Mouse (Mus musculus) embryonic facial prominence, embryonic 10.5 days (tissue): ENCODE measurements around the gene Osbpl3. TPM values are rescaled to one million over a fixed set of nuclear protein-coding genes. Genes with fewer than 3 reads are reported as not detected.
A peak's percentile ranks its signal among the peaks of the same experiment; 100 is the strongest.

Experiments used
- DNase-seq: peaks from one replicate; pipeline ENCODE4 v3.0.0-alpha.2; 2017; ENCODE audit warnings: low spot score
- H3K27ac ChIP-seq: fragments of 300-500 bp; sonication (generic); replicated peaks from 2 replicates; pipeline ENCODE4 v1.5.1; 2016; ENCODE audit warnings: mild to moderate bottlenecking
- H3K27me3 ChIP-seq: fragments of 300-500 bp; sonication (generic); replicated peaks from 2 replicates; pipeline ENCODE4 v1.6.1; 2016; ENCODE audit warnings: low read depth, mild to moderate bottlenecking; ENCODE audit not compliant: poor library complexity, severe bottlenecking
- H3K36me3 ChIP-seq: fragments of 300-500 bp; sonication (generic); replicated peaks from 2 replicates; pipeline ENCODE4 v1.6.1; 2016; ENCODE audit warnings: mild to moderate bottlenecking, moderate library complexity
- H3K4me1 ChIP-seq: fragments of 300-500 bp; sonication (generic); 2 replicates; pipeline ENCODE4 v1.6.1; 2016
- H3K4me3 ChIP-seq: fragments of 300-500 bp; sonication (generic); 2 replicates; pipeline ENCODE4 v1.5.1; 2016; ENCODE audit warnings: mild to moderate bottlenecking, moderate library complexity
- H3K9me3 ChIP-seq: fragments of 300-500 bp; sonication (generic); 2 replicates; pipeline ENCODE4 v1.6.1; 2016; ENCODE audit warnings: mild to moderate bottlenecking
- WGBS: fragments of 180-500 bp; shearing (Covaris S2); methylation state at CpG from one replicate; pipeline ENCODE4 v1.1.7; 2016; 5-methylcytosine and 5-hydroxymethylcytosine counted together
- polyA plus RNA-seq: library from polyadenylated mRNA; unstranded; fragments of >200 nt; fragmentation: Nextera tagmentation; extraction: Ambion mirVana; gene quantifications from 2 replicates; pipeline ENCODE4 v1.2.1, GENCODE M21; 2016

The Osbpl3 gene
- polyA plus RNA-seq, 1 experiment from 2014 or later = 9.0 TPM

DNA sequence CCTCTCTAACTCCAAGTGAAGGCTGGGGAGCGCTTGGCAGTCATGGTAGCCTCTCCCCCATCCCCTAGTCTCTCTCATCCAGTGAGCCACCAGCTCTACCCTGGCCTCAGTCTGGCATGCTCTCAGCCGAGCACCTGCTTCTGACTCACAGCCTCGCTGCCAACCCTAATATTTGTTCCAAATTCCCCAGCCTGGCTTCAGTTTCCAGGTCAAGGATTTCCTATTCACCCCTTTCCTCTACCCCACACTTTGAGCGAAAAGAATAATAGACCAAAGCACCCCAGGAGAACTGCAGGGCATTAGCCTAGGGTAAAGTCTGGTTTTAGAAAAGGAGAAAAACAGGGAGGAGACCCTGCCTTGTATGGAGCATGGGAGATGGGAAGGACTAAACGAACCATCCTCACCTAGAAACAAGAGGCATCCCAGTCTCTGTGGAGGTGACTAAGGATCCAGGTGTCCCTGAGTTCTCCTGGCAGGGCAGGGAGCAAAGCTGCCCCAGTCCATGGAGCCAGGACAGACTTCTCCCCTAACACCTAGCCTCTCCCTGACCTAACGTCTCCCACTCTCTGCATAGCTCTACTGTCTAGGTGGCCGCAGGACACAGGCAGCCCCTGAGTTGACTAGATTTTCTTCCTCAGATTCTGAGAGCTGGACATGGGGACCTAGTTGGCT lies 60.2 kb downstream of the Osbpl3 start:
- H3K27me3 ChIP-seq = no peaks in the 10 kb centered on the region
- no peak overlapping the region for H3K27ac ChIP-seq
- 74% methylated on average over 7 of the region's 7 CpGs for WGBS
- H3K36me3 ChIP-seq = no peaks in the 10 kb centered on the region
- no peak overlapping the region for H3K4me3 ChIP-seq
- peaks cover 7% of the 10 kb centered on the region for H3K4me1 ChIP-seq
- DNase-seq = no peak
- no peaks in the 10 kb centered on the region for H3K9me3 ChIP-seq

GRCm38 (mm10) chr6:50394432-50394831 lies 61.6 kb downstream of the Osbpl3 start:
- H3K36me3 ChIP-seq = no peaks in the 10 kb centered on the region
- DNase-seq = no peak
- no peak overlapping the region for H3K27ac ChIP-seq
- 81% methylated on average over 3 of the region's 3 CpGs for WGBS
- no peaks in the 10 kb centered on the region for H3K27me3 ChIP-seq
- H3K9me3 ChIP-seq = no peaks in the 10 kb centered on the region
- H3K4me3 ChIP-seq = no peak overlapping the region
- peaks cover 6% of the 10 kb centered on the region for H3K4me1 ChIP-seq

- no peaks in the 10 kb centered on the region for H3K36me3 ChIP-seq
- no peak for DNase-seq
- no peak overlapping the region for H3K4me3 ChIP-seq
- no peak overlapping the region for H3K27ac ChIP-seq
- WGBS = 88% methylated on average over 8 of the region's 8 CpGs
- no peaks in the 10 kb centered on the region for H3K27me3 ChIP-seq
- H3K4me1 ChIP-seq = peaks cover 3% of the 10 kb centered on the region
- no peaks in the 10 kb centered on the region for H3K9me3 ChIP-seq
These were observed 62.0 kb downstream of the Osbpl3 start for GRCm38 (mm10) chr6:50393960-50394359.

- 86% methylated on average over 3 of the region's 3 CpGs for WGBS
- no peak for DNase-seq
These were observed 64.0 kb downstream of the Osbpl3 start for GRCm38 (mm10) chr6:50391951-50392350.

GRCm38 (mm10) chr6:50390313-50390712 lies 65.7 kb downstream of the Osbpl3 start:
- Histone ChIP-seq H3K27ac (no peak overlapping the region), H3K9me3 (no peaks in the 10 kb centered on the region), H3K4me3 (no peak overlapping the region), H3K4me1 (no peaks in the 10 kb centered on the region), H3K27me3 (no peaks in the 10 kb centered on the region), H3K36me3 (no peaks in the 10 kb centered on the region)
- 75% methylated on average over 5 of the region's 5 CpGs for WGBS
- DNase-seq = no peak

More at GRCm38 (mm10) chr6:50391951-50392350, 64.0 kb downstream of the Osbpl3 start:
- Histone ChIP-seq H3K36me3 (no peaks in the 10 kb centered on the region), H3K27ac (no peak overlapping the region), H3K4me3 (no peak overlapping the region), H3K27me3 (no peaks in the 10 kb centered on the region), H3K4me1 (no peaks in the 10 kb centered on the region), H3K9me3 (no peaks in the 10 kb centered on the region)

GRCm38 (mm10) chr6:50387629-50388028 lies 68.4 kb downstream of the Osbpl3 start:
- Histone ChIP-seq H3K36me3 (no peaks in the 10 kb centered on the region), H3K4me1 (no peaks in the 10 kb centered on the region), H3K27ac (no peak overlapping the region), H3K27me3 (no peaks in the 10 kb centered on the region), H3K9me3 (no peaks in the 10 kb centered on the region), H3K4me3 (no peak overlapping the region)
- DNase-seq = no peak
- WGBS = 78% methylated on average over 5 of the region's 5 CpGs

DNA sequence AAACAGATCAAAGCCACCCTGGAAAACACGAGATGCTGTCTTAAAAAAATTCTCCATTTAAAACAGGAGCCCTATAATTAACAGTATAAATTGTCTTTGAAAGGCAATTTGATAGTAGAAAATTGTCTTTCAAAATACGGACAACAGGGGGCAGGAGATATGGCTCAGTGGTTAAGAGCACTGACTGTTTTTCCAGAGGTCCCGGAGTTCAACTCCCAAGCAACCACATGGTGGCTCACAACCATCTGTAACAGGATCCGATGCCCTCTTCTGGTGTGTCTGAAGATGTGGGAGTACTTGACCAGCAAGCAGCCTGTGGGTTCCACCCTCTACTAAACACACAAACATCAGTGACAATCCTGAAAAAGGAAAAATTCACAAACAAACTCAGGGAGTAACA lies 69.5 kb downstream of the Osbpl3 start:
- no peaks in the 10 kb centered on the region for H3K36me3 ChIP-seq
- H3K27ac ChIP-seq = no peak overlapping the region
- WGBS = 80% methylated on average over 4 of the region's 4 CpGs
- H3K4me1 ChIP-seq = peaks cover 11% of the 10 kb centered on the region
- H3K9me3 ChIP-seq = no peaks in the 10 kb centered on the region
- no peaks in the 10 kb centered on the region for H3K27me3 ChIP-seq
- no peak overlapping the region for H3K4me3 ChIP-seq
- no peak for DNase-seq

- no peak for DNase-seq
- 92% methylated on average over 8 of the region's 8 CpGs for WGBS
- Histone ChIP-seq H3K27me3 (no peaks in the 10 kb centered on the region), H3K36me3 (no peaks in the 10 kb centered on the region), H3K9me3 (no peaks in the 10 kb centered on the region), H3K4me3 (no peak overlapping the region), H3K27ac (no peak overlapping the region), H3K4me1 (peaks cover 18% of the 10 kb centered on the region)
These were observed 70.5 kb downstream of the Osbpl3 start for GRCm38 (mm10) chr6:50385451-50386013.

GRCm38 (mm10) chr6:50382711-50383110 lies 73.3 kb downstream of the Osbpl3 start:
- WGBS = 90% methylated on average over 7 of the region's 7 CpGs
- Histone ChIP-seq H3K4me1 (peaks cover 41% of the 10 kb centered on the region), H3K27ac (no peak overlapping the region), H3K9me3 (no peaks in the 10 kb centered on the region), H3K27me3 (no peaks in the 10 kb centered on the region), H3K4me3 (no peak overlapping the region), H3K36me3 (no peaks in the 10 kb centered on the region)
- DNase-seq = no peak

GRCm38 (mm10) chr6:50382196-50382595 lies 73.8 kb downstream of the Osbpl3 start:
- Histone ChIP-seq H3K4me3 (no peak overlapping the region), H3K36me3 (no peaks in the 10 kb centered on the region), H3K4me1 (peaks cover 42% of the 10 kb centered on the region), H3K27me3 (no peaks in the 10 kb centered on the region), H3K27ac (no peak overlapping the region), H3K9me3 (no peaks in the 10 kb centered on the region)
- no peak for DNase-seq
- WGBS = 63% methylated on average over 8 of the region's 8 CpGs

DNA sequence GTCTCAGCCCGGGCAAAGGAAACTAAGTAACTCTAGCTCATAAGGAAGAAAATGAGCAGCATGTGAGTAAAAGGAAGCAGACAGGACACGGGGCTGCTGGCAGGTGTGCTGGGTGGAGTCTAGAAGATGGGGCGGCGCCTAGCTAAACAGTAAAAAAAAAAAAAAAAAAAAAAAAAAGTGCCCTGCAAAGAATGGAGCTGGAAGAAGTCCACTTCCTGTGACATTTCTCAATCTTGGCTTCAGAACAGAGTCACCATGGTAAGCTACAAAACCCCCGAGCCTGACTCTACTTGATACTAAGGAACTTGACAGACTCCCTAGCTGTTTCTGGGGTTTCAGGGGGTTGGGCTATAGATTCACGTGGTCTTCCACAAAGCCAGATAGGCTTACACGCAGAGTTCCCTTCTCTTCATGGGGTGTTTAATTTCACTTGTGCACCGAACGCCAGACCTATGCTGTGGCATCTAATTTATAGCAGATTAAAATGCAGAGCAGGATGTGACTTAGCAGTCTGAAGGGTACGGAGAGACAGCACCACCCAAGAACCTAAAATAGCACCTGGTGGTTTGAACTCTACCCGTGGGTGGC lies 74.4 kb downstream of the Osbpl3 start:
- WGBS = 42% methylated on average over 11 of the region's 11 CpGs
- DNase-seq = peak; percentile 25

DNA sequence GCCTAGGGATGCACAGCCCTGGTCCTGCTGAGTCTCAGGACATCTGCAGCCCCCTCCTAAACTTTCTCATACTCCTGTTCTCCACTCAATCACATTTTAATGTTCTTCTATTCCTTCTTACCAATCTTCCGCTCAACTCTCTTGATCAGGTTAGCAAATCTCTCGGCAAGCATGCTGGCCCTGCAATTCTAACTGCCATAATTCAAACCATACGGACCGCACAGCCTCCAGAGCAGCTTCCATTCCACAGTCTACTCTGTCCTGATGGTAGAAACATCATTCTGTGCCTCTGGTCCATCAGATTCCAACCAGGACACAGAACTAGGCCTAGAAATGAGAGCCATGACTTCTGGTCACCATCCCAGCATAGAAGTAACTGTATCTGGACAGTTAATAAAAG lies 76.3 kb downstream of the Osbpl3 start:
- H3K27ac ChIP-seq = peak overlapping the region; percentile 57
- WGBS = 68% methylated on average over 4 of the region's 4 CpGs
- DNase-seq = peak; percentile 40

More for the DNA sequence above, 74.4 kb downstream of the Osbpl3 start:
- H3K27ac ChIP-seq = no peak overlapping the region
- H3K4me1 ChIP-seq = peaks cover 42% of the 10 kb centered on the region
- H3K9me3 ChIP-seq = no peaks in the 10 kb centered on the region
- H3K4me3 ChIP-seq = 0 out of 2 replicates have a peak overlapping the region, but pooled peaks have one; percentile 20
- no peaks in the 10 kb centered on the region for H3K27me3 ChIP-seq
- no peaks in the 10 kb centered on the region for H3K36me3 ChIP-seq

GRCm38 (mm10) chr6:50379136-50379535 lies 76.9 kb downstream of the Osbpl3 start:
- H3K27me3 ChIP-seq = no peaks in the 10 kb centered on the region
- peak; percentile 21 for DNase-seq
- peaks cover 42% of the 10 kb centered on the region for H3K4me1 ChIP-seq
- 66% methylated on average over 5 of the region's 5 CpGs for WGBS
- H3K9me3 ChIP-seq = no peaks in the 10 kb centered on the region
- peak overlapping the region; percentile 57 for H3K27ac ChIP-seq
- H3K4me3 ChIP-seq = no peak overlapping the region
- H3K36me3 ChIP-seq = no peaks in the 10 kb centered on the region

More for the DNA sequence above, 76.3 kb downstream of the Osbpl3 start:
- no peaks in the 10 kb centered on the region for H3K9me3 ChIP-seq
- H3K4me3 ChIP-seq = no peak overlapping the region
- H3K36me3 ChIP-seq = no peaks in the 10 kb centered on the region
- peaks cover 42% of the 10 kb centered on the region for H3K4me1 ChIP-seq
- no peaks in the 10 kb centered on the region for H3K27me3 ChIP-seq
